Mouse (Mus musculus): ENCODE measurements around the gene Shtn1. TPM values are rescaled to one million over a fixed set of nuclear protein-coding genes. Genes with fewer than 3 reads are reported as not detected.

Gene Shtn1
- total RNA-seq, 2 experiments from 2014 or later: 6.4 to 8.1 TPM

DNA sequence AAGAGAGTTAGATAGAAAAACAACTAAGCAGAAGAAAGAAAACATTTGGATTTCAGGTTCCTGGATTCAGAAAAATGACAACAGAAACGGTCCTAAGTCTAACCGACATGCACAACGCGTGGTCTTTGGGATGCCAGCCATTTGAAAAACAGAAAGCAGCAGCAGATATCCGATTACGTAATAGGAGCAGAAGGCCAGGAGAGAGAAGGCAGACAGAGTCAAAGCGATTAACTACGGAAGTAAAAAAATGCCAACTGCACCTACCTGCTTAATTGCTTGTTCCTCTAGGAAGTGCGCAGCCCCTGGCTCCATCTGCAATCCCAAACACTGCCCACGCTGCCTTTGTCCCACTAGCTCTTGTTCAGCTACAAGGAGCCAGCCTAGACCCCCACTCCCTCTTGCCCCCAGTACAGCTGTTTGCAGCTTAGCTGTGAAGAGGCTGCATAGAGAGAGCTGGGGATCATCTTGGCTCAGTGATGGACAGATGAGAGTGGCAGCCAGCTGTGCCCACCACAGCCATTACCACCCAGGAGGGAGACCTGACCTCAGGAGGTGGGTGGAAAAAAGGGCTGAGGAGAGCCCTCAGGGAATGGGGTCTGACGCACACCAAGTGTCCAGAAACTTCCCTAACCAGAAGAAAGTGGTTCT lies 100.6 kb downstream of the Shtn1 start:
- no peak for ATAC-seq (ENCODE audit: poor library complexity, severe bottlenecking)

DNA sequence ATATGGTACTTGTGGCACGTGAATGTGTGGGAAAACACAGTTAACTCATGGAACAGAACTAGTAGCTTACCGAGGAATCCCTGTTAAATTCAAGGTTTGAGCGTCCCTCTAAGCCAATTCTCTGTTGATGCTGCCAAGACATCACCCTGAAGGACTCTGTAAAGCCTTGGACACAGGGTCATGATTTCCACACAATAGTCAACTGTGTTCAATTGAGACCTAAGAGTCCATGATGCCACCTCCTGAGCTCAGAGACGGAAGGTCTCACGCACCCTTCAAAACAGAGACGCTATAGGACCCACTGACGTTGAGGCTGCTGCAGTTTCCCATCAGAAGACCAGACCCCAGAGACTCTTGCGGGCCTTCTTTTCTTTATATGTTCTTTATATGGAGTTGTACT lies 101.8 kb downstream of the Shtn1 start:
- ATAC-seq (ENCODE audit: poor library complexity, severe bottlenecking): no peak

DNA sequence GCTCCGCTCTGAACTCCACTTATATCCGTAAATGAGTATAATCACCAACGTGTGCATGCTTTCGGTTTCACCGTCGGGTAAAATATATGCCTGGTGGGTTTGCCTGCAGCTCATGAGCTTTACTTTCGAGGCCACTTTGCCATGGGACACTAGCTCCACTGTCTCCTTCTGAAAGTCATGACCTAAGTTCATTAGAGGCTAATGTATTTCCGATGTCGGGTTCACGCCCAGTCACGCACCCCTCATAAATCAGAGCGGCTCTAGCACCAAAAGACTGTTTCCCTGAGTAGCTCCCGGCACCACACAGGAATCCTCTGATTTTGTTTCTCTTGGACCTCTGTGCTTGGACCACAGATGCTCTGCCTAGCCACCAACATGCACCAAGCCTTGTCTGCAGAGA lies 105.1 kb downstream of the Shtn1 start:
- ATAC-seq (ENCODE audit: poor library complexity, severe bottlenecking): no peak

DNA sequence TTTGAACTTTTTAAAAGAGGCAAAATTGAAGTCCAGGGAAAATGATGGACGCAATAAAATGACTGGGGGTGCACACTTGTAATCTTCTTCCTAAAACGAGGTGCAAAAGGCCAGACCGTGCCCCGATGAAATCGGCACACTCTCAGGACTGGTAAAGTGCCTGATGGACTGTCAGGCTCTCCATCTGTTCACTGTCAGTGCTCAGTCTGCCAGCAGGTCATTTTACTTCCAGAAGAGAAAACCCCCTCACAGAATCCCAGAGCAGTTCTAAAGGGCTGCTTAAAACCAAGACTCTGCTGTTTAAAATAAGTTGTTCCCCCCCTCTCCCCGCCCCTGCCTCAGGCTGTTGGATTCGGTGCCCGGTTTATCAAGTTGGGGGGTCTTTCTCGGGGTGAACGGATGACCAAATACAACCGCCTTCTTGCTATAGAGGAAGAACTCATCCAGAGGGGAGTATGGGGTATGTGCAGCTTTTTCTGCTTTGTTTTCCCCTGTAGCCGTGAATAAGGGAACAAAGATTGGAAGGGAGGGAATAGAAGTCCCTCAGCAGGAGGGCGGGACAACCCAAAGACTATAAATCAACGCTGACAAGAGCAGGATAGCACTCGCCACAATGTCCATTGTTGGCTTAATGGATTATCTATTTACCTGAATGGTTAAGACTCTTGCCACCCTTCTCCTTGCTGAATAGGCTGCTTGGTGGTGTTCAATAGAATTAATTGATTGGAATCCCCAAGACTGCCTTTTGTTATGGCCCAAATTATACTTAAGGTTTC lies 107.0 kb downstream of the Shtn1 start:
- ATAC-seq (ENCODE audit: poor library complexity, severe bottlenecking): no peak

DNA sequence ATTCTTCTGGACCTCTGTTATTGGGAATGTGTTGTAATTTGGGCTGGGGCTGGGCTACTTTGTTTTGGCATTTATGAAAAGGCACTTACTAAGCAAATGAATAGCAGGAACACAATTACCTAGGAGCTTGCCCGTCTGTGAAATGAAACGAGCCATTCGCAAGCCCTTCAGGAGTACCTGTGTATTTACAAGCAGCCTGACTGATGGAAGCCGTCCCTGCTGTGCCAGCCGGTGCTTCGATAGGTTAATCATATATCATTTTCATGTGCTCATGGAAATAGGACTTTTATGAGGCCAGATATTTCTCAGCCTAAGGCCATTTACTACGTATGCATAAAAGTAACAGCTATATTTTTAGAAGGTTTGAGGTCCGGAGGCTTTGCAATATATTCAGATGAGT lies 112.9 kb downstream of the Shtn1 start:
- ATAC-seq (ENCODE audit: poor library complexity, severe bottlenecking): no peak

DNA sequence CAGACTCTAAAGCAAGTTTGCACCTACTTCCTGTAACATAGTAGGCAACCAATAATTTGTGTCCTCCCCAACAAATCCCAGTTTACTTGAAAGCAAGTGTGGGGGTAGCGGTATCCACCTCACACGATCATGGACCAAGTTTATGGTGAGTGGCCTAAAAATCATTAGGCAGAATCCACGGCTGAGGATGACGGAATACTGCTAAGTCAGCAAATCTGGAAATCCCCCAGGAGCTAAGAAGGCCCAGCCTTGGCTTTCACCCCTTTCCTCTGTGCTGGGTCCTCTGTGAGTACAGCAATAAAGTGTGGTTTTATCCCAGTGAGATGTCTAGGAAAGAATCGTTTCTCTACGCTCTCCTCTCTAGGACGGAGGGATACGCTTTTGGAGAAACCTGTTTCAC lies 121.1 kb downstream of the Shtn1 start:
- no peak for ATAC-seq (ENCODE audit: poor library complexity, severe bottlenecking)

DNA sequence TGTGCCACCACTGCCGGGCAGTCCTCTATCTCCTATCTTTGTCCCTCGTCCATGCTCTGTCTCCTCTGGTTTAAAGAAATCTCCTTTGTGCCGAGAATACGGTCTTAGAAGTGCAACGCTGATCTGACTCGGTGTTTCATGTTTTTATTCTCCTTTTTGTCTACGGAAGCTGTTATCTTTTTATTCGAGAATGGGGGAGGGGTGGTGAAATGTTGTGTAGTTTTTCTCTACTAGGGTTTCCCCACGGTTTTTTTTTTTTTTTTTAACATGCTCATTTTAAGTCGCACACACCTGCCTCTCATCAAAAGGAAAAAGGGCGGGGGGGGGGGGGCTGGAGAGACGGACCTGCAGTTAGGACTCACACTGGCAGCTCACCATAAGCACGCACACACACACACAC lies 123.7 kb downstream of the Shtn1 start:
- no peak for ATAC-seq (ENCODE audit: poor library complexity, severe bottlenecking)

DNA sequence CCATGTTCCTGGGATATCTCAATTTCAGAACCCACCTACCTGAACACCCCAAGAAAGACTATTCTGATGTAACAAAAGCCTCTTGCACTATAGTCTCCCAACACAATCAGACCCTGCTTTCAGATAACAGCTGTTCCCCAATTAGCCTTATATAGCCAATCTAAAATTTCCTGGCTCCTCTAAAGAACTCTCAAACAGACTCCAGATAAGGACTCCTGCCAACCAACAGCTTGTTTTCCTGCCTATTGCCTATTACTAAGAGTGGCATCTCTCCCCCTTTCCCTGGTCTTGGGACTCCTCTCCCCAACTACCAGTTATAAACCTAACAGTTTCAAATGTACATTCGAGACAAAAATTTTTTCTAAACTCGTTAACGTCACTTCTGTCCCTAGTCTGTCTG lies 124.4 kb downstream of the Shtn1 start:
- ATAC-seq (ENCODE audit: poor library complexity, severe bottlenecking): no peak

DNA sequence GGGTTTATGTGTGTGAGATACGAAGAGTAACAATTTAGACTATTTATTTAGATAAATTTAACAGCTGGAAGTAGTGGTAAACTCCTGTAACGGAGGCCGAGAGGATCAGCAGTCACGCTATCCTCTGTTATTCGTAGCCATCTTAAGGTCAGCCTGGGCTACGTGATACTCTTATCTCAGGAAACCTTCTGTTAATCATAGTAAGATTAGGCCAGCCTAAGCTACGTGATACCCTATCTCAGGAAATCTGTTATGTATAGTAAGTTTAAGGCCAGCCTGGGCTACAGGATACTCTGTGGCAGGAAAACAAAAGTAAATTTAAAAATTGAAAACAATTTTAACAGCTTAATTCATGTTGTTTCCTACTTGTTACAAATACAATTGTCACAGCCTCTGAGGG lies 129.9 kb downstream of the Shtn1 start:
- no peak for ATAC-seq (ENCODE audit: poor library complexity, severe bottlenecking)

DNA sequence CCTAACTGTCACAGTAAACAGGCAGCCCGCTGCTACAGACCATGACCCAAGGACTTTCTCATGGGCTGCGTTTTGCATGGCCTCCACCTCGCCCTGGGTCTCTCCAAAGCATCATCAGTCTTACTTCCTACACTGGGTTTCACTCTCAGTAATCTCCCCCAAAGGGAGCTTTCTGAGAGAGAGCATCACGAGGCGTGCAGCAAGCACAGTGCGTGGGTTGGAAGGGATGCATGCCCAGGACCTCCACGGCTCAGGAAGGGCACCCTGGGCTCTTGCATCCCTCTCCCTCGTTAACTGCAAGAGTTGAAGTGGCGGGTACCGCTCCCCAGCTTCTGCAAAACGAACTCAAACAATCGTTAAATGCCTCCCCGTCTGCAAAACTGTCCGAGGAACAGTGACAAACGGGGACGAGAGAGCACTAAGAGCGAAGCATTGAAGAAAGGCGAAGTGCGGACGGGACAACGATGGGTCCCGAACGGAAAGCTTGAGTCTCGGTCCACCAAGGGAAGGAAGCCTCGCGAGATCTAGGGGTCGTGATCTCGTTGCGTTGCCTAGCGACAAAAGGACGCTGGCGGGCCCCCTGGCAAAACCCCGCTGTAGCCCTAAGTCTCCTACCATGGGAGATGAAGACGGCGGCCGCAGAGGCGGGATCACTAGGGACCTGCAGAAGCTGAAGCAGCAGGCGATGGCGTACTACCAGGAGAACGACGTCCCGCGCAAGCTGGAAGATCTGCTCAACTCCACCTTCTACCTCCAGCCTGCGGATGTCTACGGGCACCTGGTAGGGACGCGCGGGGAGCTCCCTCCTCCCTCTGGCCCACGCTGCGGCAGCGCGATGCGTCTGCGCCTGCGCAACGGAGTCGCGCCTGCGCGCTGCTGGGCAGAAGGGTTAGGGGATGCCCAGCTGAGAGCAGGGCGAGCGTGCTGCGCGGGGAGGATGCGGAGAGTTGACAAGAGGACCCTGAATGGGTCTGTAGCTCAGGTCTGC lies 132.8 kb downstream of the Shtn1 start, which contains the start of the genes Eno4 and Hspa12a:
Gene Eno4 (plus strand): TSS at position 585 of the 988 bp plus-strand sequence.
Gene Hspa12a (minus strand): TSS at position 814 of the 988 bp plus-strand sequence.
- ATAC-seq (ENCODE audit: poor library complexity, severe bottlenecking): peak; percentile 73

DNA sequence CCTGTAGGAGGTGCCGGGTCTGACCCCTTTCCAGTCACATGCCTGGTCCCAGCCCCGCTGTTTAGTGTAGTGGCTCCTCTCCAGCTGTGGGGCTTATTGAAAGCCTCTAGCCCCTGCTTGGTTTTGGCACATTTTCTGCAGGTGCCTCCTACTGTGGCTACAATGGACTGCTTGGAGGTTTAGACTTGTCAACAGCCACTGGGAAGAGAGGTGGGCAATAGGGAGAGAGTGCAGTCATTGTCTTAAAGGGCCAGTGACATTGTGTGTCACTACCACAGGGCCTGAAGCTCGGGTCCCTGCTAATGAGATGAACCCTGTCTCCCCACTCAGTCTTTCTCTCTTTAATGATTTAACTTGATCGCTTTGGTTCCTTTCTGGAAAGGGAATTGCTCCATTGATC lies 142.8 kb downstream of the Shtn1 start:
- no peak for ATAC-seq (ENCODE audit: poor library complexity, severe bottlenecking)

DNA sequence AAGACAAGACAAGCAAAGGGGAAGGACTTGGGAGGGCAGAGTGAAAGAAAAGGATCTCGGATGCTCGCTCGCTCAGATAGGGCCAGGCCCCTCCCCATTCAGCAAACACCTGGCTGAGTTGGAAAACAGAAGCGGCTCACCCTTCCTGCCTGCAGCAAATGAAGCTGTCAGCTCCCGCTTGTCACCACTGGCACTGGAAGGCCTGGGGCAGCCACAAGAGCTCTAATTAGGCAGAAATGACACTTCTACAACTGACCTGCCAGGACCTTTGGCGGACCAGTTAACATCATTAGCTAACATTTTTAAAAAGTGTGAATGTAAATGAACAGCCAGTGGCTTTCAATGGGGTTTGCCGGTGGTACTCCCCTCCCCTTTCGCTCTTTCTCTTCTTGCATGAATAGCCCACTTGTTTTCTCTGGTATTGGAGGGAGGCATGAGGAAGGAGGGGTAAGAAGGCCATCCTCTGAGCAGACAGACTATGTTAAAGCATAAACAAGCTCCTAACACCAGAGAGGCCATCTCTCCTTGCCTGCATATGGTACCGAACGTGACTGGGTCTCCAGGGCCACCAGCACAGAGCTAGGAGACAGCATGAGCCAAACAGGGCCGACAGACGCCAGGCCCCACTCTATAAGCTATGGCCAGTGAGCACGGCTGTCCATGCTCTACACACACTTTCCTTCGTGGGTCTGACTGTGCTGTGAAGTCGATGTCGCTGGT lies 144.7 kb downstream of the Shtn1 start:
- ATAC-seq (ENCODE audit: poor library complexity, severe bottlenecking): no peak

Other genes with a start within 250 kb of the Shtn1 start
- not detected in 2 replicates for gene Eno4, start 132.7 kb downstream of the Shtn1 start, total RNA-seq (2015)
- not detected in 2 replicates for gene Eno4, start 132.7 kb downstream of the Shtn1 start, total RNA-seq (2017)
- 0.62 and 0.75 TPM in 2 replicates for gene Hspa12a, start 132.4 kb downstream of the Shtn1 start, total RNA-seq (2015)
- 0.16 and 0.48 TPM in 2 replicates for gene Hspa12a, start 132.4 kb downstream of the Shtn1 start, total RNA-seq (2017)
- not detected in 2 replicates for gene Vax1, start 94.0 kb upstream of the Shtn1 start, total RNA-seq (2015)
- gene Vax1, start 94.0 kb upstream of the Shtn1 start, total RNA-seq (2017): not detected in 2 replicates
- gene Kcnk18, start 143.1 kb upstream of the Shtn1 start, total RNA-seq (2015): not detected in 2 replicates
- gene Kcnk18, start 143.1 kb upstream of the Shtn1 start, total RNA-seq (2017): not detected in 2 replicates
- 4.8 and 6.4 TPM in 2 replicates for gene Slc18a2, start 184.8 kb upstream of the Shtn1 start, total RNA-seq (2015)
- 2.2 and 2.5 TPM in 2 replicates for gene Slc18a2, start 184.8 kb upstream of the Shtn1 start, total RNA-seq (2017)
- gene Rps12-ps3, start 246.2 kb upstream of the Shtn1 start, total RNA-seq (2015): 585 and 699 TPM in 2 replicates
- gene Rps12-ps3, start 246.2 kb upstream of the Shtn1 start, total RNA-seq (2017): 550 and 766 TPM in 2 replicates

Measured in megakaryocyte, adult 5-6 weeks (primary cell).